Mouse (Mus musculus) right cerebral cortex, postnatal 14 days (tissue): ENCODE data around the gene Zfp513.
A peak's percentile ranks its signal among the peaks of the same experiment; 100 is the strongest.

Experiments
- DNase-seq: peaks from one replicate; pipeline ENCODE4 v3.0.0; 2022

Gene Zfp513

DNA sequence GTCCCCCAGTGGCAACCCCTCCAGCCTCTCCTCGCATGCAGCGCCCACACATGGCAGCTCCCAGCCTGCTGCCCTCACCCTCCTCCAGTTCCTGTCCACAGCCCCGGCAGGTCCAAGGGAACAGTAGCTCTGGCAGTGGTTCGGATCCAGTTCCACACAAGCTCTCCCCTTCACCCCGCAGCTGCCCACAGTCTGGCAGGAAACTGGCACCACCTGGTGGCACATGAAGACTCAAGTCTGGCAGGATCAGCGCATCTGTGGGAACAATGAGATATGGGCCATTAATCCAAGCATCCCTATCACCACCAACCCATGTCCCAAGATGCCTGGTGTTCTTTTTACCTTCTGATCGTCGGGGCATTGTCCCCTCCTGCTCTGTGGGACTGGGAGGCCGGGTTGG is 2.2 kb downstream of the Zfp513 start:
- no peak for DNase-seq

DNA sequence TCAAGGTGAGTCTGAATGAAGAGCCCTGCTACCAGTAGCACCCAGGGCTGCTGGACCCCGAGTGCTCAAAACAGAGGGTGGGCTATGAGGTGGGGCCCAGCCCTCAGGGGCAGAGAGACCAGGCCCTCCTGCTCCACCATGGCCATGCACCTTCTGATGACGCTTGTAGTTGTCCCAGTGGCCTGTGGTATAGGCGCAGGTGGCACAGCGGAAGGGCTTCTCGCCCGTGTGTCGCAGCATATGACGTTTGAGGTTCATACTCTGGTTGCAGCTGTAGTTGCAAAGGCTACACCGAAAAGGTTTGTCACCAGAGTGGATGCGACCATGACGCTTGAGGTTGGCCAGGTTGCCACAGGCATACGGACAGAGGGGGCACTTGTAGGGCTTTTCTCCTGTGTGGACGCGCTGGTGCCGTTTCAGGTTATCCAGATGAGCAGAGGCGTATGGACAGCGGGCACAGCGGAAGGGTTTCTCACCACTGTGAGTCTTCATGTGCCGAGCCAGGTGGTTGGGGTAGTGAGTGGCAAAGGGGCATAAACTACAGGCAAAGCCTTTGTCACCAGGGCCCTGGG is 2.7 kb downstream of the Zfp513 start:
- no peak for DNase-seq

DNA sequence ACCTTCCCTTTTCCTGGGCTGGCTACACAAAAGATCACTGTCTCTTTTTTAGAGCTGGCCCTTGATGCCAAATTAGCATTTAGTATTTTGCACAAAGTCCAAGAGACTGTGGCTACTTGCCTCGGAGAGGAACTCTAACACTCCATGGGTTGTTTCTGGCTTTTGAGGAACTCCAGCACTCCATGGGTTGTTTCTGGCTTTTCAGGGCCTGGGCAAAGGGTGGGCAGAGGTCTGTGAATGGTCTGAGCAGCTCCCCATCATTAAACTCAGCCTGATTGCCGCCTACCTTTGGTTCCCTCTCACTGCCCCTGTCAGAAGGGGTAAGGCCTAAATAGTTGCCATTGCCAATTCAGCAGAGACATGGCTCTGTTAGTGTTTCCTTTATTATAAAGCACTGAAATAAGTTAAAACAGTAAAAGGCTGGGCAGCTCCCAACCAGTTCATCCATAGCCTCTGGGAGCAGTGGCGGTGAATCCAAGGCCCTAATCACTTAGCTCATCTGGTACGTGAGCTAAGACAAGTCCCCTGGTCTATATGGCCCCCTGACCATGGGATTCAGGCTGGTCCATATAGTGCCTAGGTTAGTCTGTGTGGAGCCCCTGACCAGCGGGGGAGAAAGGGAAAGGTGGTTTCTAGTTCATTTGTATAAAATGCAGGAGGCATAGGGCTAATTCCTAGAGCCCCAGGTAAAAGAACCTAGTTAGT is 3.3 kb downstream of the Zfp513 start:
- no peak for DNase-seq

DNA sequence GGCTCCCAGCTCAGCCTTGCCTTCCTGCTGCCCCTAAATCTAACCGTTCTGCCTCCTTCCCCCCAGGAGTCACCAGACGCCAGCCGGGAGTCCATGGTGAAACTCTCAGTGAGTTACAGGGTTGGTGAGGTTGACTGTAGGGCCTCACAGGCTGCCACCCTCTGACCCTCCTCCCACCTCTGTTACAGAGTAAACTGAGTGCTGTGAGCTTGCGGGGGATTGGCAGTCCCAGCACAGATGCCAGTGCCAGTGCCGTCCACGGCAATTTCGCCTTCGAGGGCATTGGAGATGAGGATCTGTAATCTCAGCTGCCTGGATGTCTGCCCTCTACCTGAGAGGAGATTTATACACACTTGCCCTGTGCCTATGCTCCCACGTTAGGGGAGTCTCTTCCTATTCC is 3.9 kb downstream of the Zfp513 start:
- no peak for DNase-seq

DNA sequence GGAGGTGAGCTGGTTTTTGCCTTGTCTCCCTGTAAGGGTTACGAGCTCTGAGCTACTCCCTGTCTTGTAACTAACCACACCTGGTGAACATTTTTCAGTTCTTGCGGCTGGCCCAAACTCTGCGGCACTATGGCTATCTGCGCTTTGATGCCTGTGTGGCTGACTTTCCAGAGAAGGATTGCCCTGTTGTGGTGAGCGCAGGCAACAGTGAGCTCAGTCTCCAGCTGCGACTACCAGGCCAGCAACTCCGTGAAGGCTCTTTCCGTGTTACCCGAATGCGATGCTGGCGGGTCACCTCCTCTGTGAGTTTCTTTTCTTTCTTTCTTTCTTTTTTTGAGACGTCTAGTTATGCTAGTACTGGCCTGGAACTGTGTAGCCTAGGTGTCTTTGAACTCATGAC is 5.0 kb downstream of the Zfp513 start:
- DNase-seq = no peak

DNA sequence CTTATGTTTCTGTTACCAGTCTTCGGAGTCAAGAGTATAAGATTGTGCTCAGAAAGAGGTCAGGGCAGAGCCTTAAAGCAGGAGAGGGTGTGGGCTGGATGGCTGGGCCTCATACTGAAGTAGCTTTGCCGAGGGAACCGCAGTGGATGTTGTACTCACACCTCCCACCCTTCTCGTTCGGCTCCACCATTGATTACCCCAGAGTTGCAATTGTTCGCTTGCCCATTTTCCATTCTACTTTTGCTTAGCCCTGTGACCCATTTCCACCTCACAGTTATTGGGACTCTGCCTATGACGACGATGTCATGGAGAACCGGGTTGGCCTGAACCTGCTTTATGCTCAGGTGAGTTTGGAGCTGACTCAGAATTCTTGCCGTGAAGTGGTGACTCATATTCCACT is 5.9 kb downstream of the Zfp513 start:
- no peak for DNase-seq

DNA sequence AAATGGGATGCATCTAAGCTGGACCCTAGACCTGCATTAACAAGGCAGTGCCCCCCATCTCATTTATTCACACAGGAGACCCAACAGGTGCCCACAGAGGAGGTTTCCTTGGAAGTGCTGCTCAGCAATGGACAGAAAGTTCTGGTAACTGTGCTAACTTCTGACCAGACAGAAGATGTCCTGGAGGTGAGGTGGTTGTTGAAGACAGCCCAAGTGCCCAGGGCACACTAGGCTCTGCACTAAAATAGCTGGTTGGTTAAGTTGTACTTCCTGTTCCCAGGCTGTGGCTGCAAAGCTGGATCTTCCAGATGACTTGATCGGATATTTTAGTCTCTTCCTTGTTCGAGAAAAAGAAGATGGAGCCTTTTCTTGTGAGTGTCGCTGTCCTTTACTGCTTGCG is 6.4 kb downstream of the Zfp513 start:
- no peak for DNase-seq

DNA sequence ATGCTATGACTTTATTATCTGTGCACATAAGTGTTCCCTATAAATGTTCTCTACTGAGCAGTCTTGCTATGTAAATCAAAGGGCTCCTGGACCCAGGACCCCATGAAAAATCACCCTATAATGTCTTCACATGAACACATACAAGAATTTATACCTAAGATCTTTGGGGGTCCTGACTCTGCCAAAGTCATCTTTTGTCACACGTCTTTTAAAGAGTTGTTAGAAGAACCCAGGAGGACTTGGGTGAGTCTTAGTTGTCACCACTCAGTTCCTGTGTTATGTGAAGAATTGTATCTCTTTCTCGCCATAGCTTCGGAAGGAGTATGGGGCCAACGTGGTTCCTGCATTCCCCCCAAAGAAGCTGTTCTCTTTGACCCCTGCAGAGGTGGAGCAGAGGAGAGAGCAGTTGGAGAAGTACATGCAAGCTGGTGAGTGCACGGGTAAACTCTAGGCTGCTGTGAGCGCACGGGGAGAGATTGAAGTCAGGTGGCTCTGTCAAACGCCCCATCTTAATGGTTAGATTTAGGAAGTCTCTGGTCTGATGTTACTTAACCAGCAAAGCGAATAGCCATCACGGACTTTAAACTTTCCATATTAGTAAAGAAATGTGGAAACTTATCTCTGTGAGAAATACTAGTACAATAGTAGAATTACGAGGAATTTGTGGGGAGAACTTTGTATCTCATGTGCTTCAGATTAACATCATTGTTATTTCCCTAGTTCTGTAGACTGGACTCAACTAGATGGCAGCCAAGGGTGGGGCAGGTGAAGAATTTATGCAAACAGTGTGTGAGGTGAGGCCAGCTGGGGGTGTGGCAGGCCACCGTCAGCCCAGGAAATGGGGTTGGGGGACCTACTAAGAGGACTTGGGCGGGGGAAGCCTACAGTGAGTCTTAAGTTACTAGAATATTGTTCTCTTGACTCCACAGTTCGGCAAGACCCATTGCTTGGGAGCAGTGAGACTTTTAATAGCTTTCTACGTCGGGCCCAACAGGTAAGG is 7.3 kb downstream of the Zfp513 start:
- no peak for DNase-seq

DNA sequence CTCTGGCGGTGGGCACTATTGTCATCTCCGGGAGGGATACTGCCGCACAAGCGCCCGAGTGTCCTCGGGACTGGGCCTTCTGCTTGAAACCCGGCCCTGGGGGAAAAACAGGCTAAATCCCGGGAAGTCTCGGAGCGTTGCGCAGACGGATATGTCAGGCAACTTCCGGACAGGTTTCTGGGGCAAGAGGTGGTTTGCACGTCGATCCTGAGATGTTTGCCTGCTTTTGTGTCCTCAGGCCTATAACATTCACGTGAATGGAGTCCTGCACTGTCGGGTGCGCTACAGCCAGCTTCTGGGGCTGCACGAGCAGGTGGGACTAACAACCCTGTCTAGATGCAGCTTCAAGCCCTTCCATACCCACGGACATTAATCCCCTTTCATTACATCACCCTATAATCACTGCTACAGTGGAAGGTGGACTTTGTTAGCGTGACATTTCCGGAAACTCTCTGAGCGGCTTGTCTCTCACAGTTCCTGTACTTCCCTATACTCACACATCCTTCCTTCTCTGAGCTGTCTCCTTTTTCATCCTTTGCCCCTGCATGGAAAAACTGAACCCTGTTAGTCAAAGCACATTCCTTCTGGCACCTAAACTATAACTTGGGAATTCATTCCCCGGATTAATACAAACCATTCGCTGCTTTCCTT is 8.3 kb downstream of the Zfp513 start:
- DNase-seq = no peak

DNA sequence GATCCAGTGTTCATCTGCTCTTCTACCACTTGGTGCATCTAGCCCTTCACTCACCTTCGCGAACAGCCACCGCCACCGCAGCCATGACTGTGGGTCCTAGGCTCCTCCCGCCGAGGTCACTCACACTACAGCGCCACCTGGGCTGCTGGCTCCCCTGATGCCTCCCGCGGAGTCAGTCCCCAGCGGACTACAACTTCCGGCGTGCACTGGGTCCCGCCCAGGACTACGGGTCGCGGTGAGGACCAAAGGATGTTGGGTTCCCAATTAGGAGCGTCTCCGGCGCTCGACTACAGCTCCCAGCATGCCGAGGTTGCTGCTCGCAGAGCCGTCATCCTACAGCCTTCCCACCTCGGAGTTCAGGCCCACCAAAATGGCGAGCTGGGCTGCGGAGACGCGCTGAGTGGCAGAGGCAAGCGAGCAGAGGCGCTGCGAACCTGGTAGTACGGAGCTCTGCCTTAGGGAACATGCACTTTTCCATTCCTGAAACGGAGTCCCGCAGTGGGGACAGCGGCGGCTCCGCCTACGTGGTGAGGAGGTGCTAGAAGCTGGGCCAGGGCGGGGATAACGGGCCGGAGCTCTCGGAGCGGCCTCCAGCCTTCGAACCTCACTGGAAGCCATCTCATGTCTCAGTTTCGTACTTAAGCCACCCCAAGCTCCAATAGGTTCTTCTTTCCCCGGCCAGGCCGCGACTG is 9.0 kb downstream of the Zfp513 start, which contains the start of the genes Snx17 and Eif2b4:
Gene Snx17 (plus strand): TSS at position 289 of the 692 bp plus-strand sequence.
Gene Eif2b4 (minus strand): TSS at position 492 of the 692 bp plus-strand sequence.
- DNase-seq = peak; percentile 99

DNA sequence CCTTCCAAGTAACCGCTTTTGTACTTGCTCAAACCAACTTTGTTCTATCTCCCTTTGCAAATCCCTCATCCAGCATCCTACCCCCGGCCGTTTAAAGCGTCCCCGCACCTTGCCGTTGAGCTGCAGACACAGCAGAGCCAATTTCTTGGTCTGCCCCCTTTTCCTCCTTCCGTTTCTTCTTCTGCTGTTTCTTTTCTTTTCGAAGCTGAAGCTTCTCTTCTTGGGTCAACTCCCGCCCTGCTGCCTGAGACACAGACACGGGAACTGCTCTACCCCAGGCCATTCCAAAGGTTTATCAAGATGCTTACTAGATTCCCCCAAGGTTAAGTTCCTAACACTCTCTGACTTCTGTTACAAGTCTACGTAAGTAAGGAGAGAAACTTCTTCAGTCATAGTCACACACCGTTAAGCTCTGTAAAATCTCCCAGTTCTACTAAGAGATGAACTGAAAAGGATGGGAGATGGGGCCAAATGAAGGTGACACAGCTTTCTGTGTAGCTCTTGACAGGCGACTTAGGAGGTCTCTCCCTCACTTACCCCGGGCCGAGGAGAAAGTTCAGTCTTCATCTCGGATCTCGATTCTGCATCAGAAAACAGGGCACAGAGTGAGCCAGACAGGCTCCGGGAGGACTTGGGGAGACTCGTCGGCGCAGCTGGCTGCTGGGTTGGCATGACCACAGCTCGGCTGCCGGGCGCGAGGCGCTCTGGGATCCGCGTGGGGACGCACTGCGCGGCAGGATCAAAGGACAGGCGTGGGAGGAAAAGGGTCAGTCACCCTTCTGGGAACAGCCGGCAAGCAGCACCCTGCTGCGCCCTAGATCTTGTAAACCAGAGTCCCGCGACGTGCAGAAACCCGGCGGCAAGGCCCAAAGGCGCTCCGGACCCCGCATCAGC is 9.8 kb downstream of the Zfp513 start:
- DNase-seq = no peak

DNA sequence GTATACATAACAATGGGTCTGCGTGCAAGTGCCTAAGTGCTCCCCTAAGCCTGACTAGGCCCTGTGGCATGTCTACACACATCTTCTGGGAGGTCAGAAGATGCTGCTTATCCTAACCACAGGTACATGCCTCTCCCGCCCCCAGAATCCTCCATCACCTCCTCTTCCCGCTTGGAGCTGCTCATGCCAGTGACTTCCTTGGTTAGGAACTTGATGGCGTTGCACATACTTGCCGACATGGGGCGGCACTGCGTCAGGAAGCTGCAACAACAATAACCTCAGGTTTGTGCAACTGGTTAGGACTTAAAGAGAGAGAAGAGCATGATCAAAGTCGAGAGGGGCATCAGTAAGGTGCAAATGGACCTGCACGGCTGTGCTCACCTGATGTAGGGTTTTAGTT is 11.9 kb downstream of the Zfp513 start:
- DNase-seq = no peak

DNA sequence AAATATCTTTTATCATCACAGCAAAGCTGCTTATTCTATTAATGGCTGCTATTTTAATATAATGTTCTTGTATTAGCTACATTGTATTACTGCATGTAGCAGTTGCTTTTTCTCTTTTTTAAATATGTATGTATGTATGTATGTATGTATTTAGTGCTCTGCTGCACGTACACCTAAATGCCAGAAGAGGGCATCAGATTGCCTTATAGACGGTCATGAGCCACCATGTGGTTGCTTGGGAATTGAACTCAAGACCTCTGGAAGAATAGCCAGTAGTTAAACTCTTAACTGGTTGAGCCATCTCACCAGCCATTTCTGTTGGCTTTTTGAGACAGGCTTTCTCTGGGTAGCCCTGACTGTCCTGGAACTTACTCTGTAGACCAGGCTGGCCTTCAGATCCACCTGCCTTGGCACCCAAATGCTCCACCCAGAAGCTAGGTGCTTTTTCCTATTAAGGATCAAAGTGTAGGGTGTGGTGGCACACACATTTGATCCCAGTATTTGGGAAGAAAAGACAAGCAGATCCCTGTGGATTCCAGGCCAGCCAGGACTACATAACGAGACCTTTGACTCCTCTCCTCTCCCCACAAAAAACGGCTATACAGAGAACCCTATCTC is 13.8 kb downstream of the Zfp513 start:
- no peak for DNase-seq

DNA sequence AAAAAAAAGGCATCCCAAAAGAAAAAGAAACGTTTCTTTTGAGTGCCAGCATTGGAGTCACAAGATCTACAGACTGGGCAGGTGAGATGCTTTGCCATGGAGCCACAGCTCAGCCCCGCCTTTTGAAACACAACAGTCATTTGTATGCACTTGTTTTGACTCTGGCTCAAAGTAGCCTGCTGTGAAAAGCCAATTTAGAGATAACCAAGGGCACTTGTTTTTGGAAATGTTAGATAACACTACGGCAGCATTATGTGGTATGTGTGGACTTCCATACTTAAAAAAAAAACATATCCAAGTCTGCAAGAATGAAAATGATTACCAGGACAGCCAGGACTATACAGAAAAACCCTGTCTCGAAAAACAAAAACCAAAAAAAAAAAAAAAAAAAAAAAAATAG is 18.4 kb downstream of the Zfp513 start:
- no peak for DNase-seq

DNA sequence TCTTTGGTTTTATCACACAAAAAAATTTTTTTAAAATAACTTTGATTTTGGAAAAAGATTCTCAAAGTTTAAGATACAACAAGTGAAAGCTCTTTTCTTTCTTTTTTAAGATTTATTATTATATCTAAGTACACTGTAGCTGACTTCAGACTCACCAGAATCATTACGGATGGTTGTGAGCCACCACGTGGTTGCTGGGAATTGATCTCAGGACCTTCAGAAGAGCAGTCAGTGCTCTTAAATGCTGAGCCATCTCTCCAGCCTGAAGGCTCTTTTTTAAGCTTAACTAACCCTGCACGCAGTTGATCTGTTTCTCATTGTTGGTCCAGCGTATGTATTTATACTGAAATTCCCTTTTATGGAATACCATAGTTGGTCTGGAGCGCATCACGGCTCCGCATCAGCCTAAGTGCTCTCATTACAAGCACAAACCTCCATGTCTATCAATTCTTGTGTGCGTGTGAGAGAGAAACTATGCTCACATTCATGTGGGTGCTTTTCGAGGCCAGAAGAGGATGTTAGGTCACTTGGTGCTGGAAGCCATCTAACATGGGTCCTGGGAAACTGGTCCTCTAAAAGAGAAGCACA is 20.8 kb downstream of the Zfp513 start:
- no peak for DNase-seq

DNA sequence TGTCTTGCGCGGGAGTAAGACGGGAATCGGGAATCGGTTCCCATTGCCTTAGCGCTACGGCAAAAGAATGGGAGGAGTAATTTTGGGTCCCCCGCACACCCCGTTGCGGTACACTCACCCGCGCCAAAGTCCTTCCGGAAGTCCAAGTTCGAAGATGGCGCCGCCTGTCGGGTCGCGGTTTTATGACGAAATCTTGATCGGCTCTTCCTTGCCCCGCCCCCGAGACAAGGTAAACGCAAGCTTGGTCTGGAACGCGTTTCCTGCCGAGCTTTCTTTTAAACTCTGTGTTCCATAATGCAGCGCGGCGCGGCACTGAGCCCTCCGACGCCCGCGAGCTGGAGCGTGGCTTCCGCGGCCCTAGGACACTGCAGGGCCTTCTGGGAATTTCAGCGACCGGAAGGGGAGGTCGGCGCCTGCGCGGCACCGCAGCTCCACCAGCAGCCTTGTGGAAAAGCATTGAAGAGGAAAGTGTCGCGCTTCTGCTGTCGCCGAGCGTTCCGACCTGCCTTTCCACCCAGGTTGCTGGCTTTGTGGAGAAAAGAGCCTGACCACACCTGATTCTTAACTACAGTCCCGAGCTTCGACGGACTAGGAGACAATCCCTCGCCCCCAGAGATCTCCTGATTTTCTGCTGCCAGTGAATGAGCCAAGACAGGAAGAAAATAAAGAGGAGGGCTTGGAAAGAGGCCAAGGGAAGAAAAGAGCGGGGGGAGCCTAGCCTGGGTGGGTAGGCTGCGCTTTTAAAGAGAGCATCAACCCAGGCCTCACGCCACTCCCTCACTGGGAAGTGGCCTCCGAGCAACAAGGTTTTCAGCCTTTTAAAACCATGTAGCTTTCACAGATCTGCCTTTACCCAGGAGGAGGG is 22.1 kb downstream of the Zfp513 start, which contains the start of the genes Gm29609 and Gtf3c2:
Gene Gm29609 (minus strand): TSS at position 146 of the 865 bp plus-strand sequence.
Gene Gtf3c2 (minus strand): TSS at position 379 of the 865 bp plus-strand sequence.
- DNase-seq = peak; percentile 97

DNA sequence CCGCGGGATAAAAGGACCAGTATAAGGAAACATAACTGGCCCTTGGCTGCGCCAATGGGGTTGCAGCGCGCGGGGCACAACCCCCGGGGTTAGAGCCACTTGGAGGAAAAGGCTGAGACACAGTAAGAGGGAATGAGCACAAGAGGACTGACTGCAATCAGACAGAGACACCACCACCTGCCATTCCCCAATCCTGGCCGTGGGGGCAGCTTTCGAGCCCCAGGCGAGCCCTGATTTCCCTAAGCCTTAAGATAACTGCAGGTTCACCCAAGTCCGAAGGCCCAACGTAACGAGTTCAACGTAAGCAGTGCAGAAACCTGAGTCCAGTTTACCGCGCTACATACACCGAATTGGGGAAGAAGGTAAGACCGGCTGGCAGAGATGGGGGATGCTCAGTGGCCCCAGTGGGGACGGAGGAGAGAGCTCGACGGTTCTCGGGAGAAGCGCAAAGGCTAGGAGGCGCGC is 22.8 kb downstream of the Zfp513 start:
- no peak for DNase-seq

DNA sequence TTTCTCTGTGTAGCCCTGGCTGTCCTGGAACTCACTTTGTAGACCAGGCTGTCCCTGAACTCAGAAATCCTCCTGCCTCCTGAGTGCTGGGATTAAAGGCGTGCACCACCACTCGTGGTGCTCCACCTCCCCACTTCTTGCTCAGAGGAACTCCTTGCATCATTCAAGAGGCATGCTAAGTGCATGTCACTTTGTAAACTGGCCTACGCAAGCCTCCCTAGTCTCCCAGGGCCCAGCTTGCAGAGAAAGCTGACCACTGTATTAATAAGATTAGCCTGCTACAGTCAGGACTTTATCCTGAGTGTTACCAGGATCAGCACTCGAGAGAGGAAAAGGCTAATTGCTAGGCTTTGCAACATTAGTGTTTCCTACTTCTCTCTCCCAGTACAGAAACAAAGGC is 33.5 kb downstream of the Zfp513 start:
- DNase-seq = no peak

DNA sequence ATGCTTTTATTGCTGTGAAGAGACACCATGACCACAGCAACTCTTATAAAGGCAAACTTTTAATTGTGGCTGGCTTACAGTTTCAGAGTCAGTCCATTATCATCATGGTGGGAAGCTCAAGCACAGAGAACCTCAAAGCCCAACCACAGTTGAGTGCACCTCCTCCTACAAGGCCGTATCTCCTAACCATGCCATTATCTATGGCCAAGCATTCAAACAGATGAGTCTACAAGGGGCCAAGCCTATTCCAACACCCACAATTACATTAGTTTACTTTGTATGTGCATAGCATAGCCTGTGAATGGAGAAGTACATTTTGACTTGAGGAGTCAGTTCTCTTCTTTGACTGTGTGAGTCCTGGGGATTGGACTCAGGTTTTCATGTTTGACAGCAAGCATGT is 37.2 kb downstream of the Zfp513 start:
- no peak for DNase-seq
